ENCODE assay signal across 22 mouse cellular contexts in genomic region chrX:111660381-111660780, GRCm38 (mm10). TPM values are rescaled to one million over a fixed set of nuclear protein-coding genes. Genes with fewer than 3 reads are reported as not detected.
DNase-seq lines count a peak whose midpoint lies in the region; ATAC-seq and TF ChIP-seq lines count a peak whose summit lies in the region.
"Had no signal": no experiment of that assay in that cellular context is flagged by ENCODE, and none has a peak within 500 bp of the region (broad histone marks: within the 10 kb centered on the region; RNA-seq: fewer than 3 reads in every experiment).

No protein-coding gene starts in this region.

- H3K4me3 ChIP-seq in lung, embryonic 14.5 days (ENCODE audit: low read depth, low read length), result no peak overlapping the region
- H3K4me3 ChIP-seq: embryonic facial prominence, embryonic 13.5 days; heart, adult 2 months; hindbrain, embryonic 13.5 days; midbrain, embryonic 13.5 days; neural tube, embryonic 12.5 days had no signal

- no peak overlapping the region for H3K4me2 ChIP-seq in lung, embryonic 14.5 days
- H3K4me2 ChIP-seq: embryonic facial prominence, embryonic 13.5 days; hindbrain, embryonic 13.5 days; liver, embryonic 11.5 days; midbrain, embryonic 13.5 days; neural tube, embryonic 12.5 days had no signal

- TF ChIP-seq POLR2A in brain, embryonic 14.5 days (IDR thresholded peaks at IDR 0.05; ENCODE audit: borderline replicate concordance, extremely low read depth, insufficient read depth, insufficient read length, poor library complexity, severe bottlenecking), result no peak

- TF ChIP-seq CTCF in lung, embryonic 14.5 days (IDR thresholded peaks at IDR 0.05; ENCODE audit: low read depth), result no peak
- no peak for TF ChIP-seq CTCF in brain, embryonic 14.5 days (IDR thresholded peaks at IDR 0.05; ENCODE audit: borderline replicate concordance, extremely low read depth, insufficient read depth, insufficient read length)

- H3K9me3 ChIP-seq in lung, embryonic 14.5 days (ENCODE audit: low read depth, low read length), result no peaks in the 10 kb centered on the region
- H3K9me3 ChIP-seq: embryonic facial prominence, embryonic 13.5 days; hindbrain, embryonic 13.5 days; midbrain, embryonic 13.5 days; neural tube, embryonic 12.5 days had no signal

- no peak overlapping the region for H3K9ac ChIP-seq in lung, embryonic 14.5 days
- H3K9ac ChIP-seq: embryonic facial prominence, embryonic 13.5 days; hindbrain, embryonic 13.5 days; midbrain, embryonic 13.5 days; neural tube, embryonic 12.5 days had no signal

- H3K4me1 ChIP-seq in lung, embryonic 14.5 days (ENCODE audit: insufficient read depth), result no peaks in the 10 kb centered on the region
- H3K4me1 ChIP-seq: embryonic facial prominence, embryonic 13.5 days; hindbrain, embryonic 13.5 days; midbrain, embryonic 13.5 days; neural tube, embryonic 12.5 days had no signal

- WGBS in lung, embryonic 14.5 days, result 62% methylated on average over 5 of the region's 5 CpGs

- no peak overlapping the region for H3K27ac ChIP-seq in lung, embryonic 14.5 days (ENCODE audit: low read depth)
- H3K27ac ChIP-seq: embryonic facial prominence, embryonic 13.5 days; heart, adult 2 months; hindbrain, embryonic 13.5 days; midbrain, embryonic 13.5 days; neural tube, embryonic 12.5 days; stomach, postnatal 0 days had no signal

- no peaks in the 10 kb centered on the region for H3K36me3 ChIP-seq in lung, embryonic 14.5 days (ENCODE audit: insufficient read depth)
- H3K36me3 ChIP-seq: embryonic facial prominence, embryonic 13.5 days; hindbrain, embryonic 13.5 days; midbrain, embryonic 13.5 days; neural tube, embryonic 12.5 days had no signal

- H3K27me3 ChIP-seq in lung, embryonic 14.5 days (ENCODE audit: insufficient read depth, low read length), result no peaks in the 10 kb centered on the region
- H3K27me3 ChIP-seq: embryonic facial prominence, embryonic 13.5 days; hindbrain, embryonic 13.5 days; midbrain, embryonic 13.5 days; neural tube, embryonic 12.5 days had no signal

- DNase-seq in cerebellum, postnatal 10 days, result peak; percentile 5 to 41
- no peak for DNase-seq in cerebellum, adult 18-20 months
- peak; percentile 61 for DNase-seq in lung, embryonic 14.5 days
- DNase-seq in lung, postnatal 14 days, result no peak
- peak; percentile 14 for DNase-seq in 3T3-L1 (ENCODE audit: low read depth, low spot score)
- DNase-seq in brain, embryonic 14.5 days (ENCODE audit: low read depth), result peak; percentile 76
- DNase-seq in thymus, postnatal 10 days (ENCODE audit: low spot score in 2 of 2), result no peak
- DNase-seq in urinary bladder, adult 18-20 months (ENCODE audit: low spot score in 2 of 2), result no peak
- DNase-seq: adrenal gland, adult 8-10 months; B cell, adult 2 months; gastrocnemius, postnatal 10 days; heart, adult 2 months; kidney, adult 18-20 months; kidney, postnatal 4 days; right cerebral cortex, adult 18-20 months; thymus, postnatal 36 days had no signal

- ATAC-seq in lung, embryonic 14.5 days (ENCODE audit: insufficient read depth), result no peak; the same call in 1 of the 2 replicates
- ATAC-seq: midbrain, embryonic 13.5 days had no signal

RNA-seq across cellular contexts. Expression of gene Hdx, which starts 36.5 kb away (rescaled TPM):
- polyA plus RNA-seq in lung, embryonic 14.5 days (2014; fragmentation: Nextera tagmentation; extraction: Ambion mirVana), result 1.4 and 1.5 TPM in 2 replicates
- 3.8 and 4.3 TPM in 2 replicates for polyA plus RNA-seq in brain, embryonic 14.5 days (2012; rRNA removed)

Comparison
In these comparisons a context has a peak if more than half of its experiments do, and no peak if none do; other contexts are left out.
1. DNase-seq: peak in cerebellum, postnatal 10 days (2 of 2), lung, embryonic 14.5 days (single experiment), 3T3-L1 (single experiment) and brain, embryonic 14.5 days (single experiment); none in cerebellum, adult 18-20 months (0 of 2), lung, postnatal 14 days (single experiment), thymus, postnatal 10 days (0 of 2) and urinary bladder, adult 18-20 months (0 of 2).